Mouse (Mus musculus) liver, adult 2 months (tissue): ENCODE results near the gene Lyl1.

Experiments
- CTCF ChIP-seq: fragments of 200-500 bp; IDR thresholded peaks from 2 replicates; pipeline ENCODE4 v1.5.1; 2011; ENCODE audit warnings: low read depth, low read length, control low read depth
- POLR2A ChIP-seq: fragments of 200-500 bp; IDR thresholded peaks from 2 replicates; pipeline ENCODE4 v1.6.1; 2011; ENCODE audit warnings: low read length, control low read depth; ENCODE audit not compliant: insufficient read depth; ENCODE audit errors: extremely low read depth

DNA sequence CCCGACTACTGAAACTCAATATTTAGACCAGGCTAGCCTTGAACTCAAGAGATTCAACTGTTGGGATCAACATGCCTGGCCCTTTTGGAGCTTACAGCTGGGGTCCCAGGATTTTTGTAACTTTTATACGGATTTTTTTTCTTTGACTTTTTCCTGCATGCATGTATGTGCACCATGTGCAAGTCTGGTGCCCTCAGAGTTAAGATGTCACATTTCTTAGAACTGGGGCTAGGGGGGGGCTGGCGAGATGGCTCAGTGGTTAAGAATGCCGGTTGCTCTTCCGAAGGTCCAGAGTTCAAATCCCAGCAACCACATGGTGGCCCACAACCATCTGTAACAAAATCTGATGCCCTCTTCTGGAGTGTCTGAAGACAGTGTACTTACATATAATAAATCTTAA is 731 bp upstream of the Lyl1 start:
- TF ChIP-seq POLR2A, result no peak
- TF ChIP-seq CTCF, result no peak
